Mouse (Mus musculus): ENCODE data around the gene Mthfs.
"Not testable (repeated sequence)": the region's sequence is repeated elsewhere in the genome, so short reads cannot be mapped to it uniquely, and the experiment has no call there.

Mthfs gene

DNA sequence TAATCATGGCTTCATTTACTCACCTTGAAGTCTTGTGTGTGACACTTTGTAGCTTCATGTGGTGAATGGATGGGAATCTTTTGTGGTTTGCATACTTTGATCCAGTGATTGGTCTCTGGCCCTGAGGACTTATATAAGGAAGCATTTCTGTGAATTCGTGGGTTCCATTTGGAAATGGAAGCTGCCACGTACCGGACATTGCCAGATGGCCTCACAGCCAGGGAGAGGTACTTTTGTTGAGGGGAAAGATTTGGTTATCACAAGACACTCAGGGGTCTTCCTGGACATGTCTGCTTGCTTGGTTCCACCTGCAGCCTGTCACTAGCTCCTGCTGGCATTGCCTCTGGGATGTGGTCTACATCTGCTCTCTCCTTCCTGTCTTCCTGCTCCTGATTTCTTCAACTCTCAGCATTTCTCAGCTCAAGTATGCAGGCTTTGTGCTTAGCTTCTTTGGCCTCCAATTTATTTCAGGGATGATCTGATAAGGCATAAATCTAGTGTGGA is 30.1 kb downstream of the Mthfs start:
- DNase-seq (ENCODE audit: low spot score): not testable (repeated sequence)

DNA sequence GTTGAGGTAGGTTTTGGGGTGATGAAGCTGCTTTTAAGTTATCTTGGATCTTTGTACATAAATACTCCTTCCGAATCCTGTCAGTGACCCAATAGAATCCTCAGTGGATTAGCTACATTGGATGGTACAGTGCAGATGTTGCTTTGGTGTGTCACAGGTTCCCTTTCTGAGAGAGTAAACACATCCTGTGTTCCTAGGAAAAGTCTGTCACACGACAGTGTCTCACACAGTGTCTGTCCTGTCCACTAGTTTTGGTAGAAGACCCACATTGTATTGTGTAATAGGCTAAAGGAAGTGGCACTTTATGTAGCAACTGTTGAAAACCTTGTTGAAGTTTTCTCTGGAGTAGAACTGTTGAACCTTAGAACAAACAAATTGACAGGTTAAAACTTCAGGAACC is 42.9 kb downstream of the Mthfs start:
- DNase-seq (ENCODE audit: low spot score): no peak

DNA sequence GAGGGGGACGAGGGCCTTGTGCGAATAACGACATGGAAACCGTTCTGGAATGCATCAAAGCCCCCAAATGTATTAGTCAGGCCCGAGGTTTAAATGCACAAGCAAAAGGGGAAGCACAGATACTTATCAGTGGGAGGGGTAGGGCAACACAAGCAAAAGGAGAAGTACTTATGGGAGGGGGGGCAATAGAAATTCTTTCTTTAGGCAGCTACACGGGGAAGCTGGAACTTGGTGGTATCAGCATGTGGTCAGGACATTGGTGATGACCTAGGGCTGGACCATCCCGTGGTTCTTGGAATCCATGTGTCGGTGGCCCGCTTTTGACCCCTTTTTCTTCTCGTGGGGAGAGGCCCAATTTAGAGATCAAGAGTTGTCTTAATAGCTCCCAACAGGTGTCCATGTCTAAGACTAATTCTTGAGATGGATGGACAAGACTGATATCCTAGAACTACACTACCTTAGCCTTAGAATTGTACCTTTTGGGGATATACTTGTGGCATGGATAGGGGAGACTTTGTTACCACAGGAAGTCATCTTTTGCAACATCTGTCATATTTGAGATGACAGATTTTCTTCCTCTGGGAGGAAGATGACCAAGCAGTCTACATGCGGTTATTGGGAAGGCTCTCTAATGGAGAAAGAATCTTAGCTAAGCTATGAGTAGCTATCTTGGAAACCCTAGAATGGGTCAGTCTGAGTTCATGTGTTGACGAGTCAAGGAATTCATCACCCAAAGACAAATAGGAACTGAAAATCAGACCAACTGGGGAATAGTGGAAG is 46.3 kb downstream of the Mthfs start:
- no peak for DNase-seq (ENCODE audit: low spot score)

- DNase-seq (ENCODE audit: low spot score): no peak
Observed at GRCm38 (mm10) chr9:89263968-89264367, 53.5 kb downstream of the Mthfs start.

GRCm38 (mm10) chr9:89264571-89264970 is 54.1 kb downstream of the Mthfs start:
- no peak for DNase-seq (ENCODE audit: low spot score)

- no peak for DNase-seq (ENCODE audit: low spot score)
Observed at GRCm38 (mm10) chr9:89267093-89267492, 56.6 kb downstream of the Mthfs start.

- no peak for DNase-seq (ENCODE audit: low spot score)
Observed at GRCm38 (mm10) chr9:89267572-89267971, 57.1 kb downstream of the Mthfs start.

DNA sequence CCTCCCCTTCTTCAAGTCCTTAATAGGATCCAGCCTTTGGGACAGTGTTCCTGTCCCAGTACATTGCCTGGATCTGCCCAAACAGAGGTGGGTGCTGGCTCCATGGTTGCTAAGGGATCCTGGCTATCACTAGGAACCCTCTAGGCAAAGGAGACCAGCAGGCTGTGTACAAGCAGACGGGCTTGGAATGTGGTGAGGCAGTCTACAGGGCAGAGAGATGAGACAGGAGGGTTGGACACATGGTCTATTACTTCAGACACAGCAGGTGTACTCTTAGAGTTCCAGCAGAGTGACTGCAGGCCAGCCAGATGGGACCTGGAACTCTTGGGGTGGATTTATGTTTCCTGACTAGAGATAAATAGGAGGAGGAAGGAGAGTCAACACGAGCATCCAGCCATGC is 59.9 kb downstream of the Mthfs start:
- no peak for DNase-seq (ENCODE audit: low spot score)

GRCm38 (mm10) chr9:89273766-89274165 is 63.3 kb downstream of the Mthfs start:
- no peak for DNase-seq (ENCODE audit: low spot score)

DNA sequence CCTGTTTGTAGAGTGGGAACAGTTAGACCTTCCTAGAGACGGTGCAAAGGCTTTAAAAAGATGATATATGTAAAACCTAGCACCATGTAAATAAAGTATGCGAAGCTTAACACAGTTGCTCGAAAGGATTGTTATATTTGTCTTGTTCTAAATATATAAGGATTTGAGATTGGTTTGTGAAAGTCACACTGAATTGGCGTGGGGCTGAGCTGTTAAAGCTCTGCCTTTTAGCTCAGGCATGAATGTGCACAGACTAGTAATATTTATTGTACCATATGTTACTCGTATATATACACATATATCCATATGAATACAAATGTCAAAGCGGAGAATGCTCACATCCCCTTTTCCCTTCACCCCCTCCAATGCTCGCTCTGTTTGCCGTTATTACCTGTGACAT is 67.7 kb downstream of the Mthfs start:
- DNase-seq (ENCODE audit: low spot score): no peak

GRCm38 (mm10) chr9:89282374-89283068 is 72.0 kb downstream of the Mthfs start:
- DNase-seq (ENCODE audit: low spot score): no peak

- DNase-seq (ENCODE audit: low spot score): no peak
Observed at GRCm38 (mm10) chr9:89288037-89288436, 77.6 kb downstream of the Mthfs start.

DNA sequence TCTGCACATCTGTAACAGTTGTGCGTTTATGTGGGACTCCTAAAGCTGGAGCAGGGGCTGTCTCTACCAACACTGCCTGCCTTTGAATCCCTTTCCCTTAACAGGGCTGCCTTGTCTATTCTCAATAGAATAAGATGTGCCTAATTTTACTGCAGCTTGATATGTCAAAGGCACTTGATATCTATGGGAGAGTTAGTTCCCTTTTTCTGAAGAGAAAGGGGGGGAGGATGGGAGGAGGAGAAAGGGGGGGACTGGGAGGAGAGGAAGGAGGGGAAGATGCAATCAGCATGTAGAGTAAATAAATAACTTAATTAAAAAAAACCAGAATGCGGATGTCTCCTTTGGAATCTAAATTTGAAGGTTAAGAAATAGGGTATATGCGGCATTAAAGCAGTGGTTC is 82.9 kb downstream of the Mthfs start:
- no peak for DNase-seq (ENCODE audit: low spot score)

DNA sequence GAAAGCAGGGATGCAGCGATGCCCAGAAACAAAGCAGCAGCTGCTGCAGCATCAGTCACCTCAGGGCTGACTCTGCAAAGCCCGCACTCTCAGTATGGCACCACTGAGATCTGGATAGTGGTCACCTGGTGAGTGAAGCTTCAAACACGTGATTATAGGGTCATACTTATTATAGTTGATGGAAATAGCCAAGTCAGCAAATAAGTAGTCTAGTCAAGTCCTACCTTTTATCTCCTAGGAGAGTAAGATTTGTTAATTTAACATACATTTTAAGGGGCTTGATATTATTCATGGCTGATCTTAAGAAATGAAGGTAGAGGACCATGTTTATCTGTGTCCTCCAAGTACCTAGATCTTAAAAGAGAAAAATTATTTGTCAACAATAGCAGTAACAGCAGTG is 83.6 kb downstream of the Mthfs start:
- DNase-seq (ENCODE audit: low spot score): no peak

DNA sequence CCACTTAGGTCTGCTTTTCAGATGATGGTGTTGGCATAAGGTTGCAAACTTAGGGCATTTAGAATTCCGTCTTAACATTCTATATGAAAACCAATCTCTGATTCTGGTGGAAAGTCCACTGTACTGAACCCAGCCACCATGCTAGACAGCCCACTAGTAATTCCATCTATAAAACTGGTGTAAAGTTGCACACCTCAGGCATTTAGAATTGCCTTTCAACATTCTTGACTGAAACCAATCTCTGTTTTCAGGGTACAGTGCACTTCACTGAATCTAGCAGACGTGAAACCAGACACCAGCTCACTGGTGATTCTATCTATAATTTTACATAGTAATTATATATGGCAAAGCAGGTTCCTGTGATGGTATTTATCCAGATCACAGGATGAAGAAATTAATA is 95.2 kb downstream of the Mthfs start:
- DNase-seq (ENCODE audit: low spot score): no peak

GRCm38 (mm10) chr9:89308357-89309194 is 98.1 kb downstream of the Mthfs start:
- no peak for DNase-seq (ENCODE audit: low spot score)

DNA sequence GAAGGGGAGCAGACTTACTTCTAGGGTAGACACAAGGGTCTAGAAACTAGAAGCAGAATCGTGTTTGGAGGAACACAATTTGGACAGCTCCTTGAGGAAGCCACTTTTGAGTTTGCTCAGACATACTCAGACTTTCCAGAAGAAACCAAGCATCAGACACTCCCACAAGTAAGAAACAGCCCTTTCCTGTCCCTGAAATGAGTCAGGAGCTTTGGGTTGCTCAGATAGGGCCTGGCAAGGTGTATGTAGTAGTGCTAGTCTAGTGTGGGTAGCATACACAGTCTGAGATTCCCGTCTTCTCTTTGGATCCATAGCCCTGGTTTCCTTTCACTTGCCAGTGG is 98.7 kb downstream of the Mthfs start:
- no peak for DNase-seq (ENCODE audit: low spot score)

GRCm38 (mm10) chr9:89311649-89312048 is 101.2 kb downstream of the Mthfs start:
- DNase-seq (ENCODE audit: low spot score): no peak

DNA sequence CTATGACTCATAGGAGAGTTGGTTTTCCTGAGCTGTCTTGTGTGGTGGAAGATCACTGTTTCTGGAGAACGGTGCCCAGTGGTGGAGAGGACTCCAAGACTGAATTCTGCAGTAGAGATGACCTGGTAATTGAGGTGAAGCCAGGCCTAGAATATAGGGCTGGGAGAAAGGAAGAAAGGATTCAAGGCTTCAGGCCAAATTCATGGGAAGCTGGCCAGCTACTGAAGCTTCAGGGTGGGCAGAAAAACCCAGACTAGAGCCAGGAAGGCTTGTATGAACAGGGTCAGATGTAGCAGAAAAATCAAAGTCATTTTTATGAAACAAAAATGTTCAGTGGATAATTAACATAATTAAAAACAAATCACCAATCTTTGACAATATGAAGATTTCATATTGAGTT is 163.3 kb downstream of the Mthfs start:
- DNase-seq (ENCODE audit: low spot score): no peak

DNA sequence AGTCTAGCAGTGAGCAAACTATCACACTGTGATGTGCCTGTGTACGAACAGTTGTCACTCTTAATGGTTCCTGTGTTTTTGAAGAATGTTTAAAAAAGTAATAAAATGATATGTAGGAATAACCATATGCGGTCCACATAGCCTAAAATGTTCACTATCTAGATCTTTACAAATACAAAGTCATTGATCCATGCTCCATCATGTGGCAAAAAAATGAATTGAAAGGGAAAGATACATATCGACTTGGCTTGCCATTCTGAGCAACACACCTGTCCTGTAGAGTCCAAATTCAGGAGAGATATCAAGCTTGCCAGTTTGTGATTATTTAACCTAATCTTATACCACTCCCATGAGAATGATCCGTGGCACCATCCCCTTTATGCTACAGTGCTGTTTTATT is 164.2 kb downstream of the Mthfs start:
- DNase-seq (ENCODE audit: low spot score): no peak

- no peak for DNase-seq (ENCODE audit: low spot score)
Observed at GRCm38 (mm10) chr9:89403031-89403430, 192.6 kb downstream of the Mthfs start.
